Mouse (Mus musculus): ENCODE results near the gene Tsacc.
"Not testable (repeated sequence)": the region's sequence is repeated elsewhere in the genome, so short reads cannot be mapped to it uniquely, and the experiment has no call there.

Tsacc gene

GRCm38 (mm10) chr3:88296561-88297318, at the start of gene Tsacc, which contains the start of gene Cct3:
TSS of gene Tsacc (minus strand) at chr3:88296999.
TSS of gene Cct3 (plus strand) at chr3:88297116.
- peak; percentile 99 to 100 for DNase-seq (ENCODE audit: low spot score in 2 of 2)

GRCm38 (mm10) chr3:88339006-88339405, 42.2 kb upstream of the Tsacc start:
- DNase-seq (ENCODE audit: low spot score in 2 of 2), result no peak

GRCm38 (mm10) chr3:88338316-88338715, 41.5 kb upstream of the Tsacc start:
- DNase-seq (ENCODE audit: low spot score in 2 of 2), result no peak

GRCm38 (mm10) chr3:88337367-88338020, 40.7 kb upstream of the Tsacc start:
- no peak for DNase-seq (ENCODE audit: low spot score in 2 of 2)

GRCm38 (mm10) chr3:88336058-88337013, 39.5 kb upstream of the Tsacc start, which contains the start of the genes Tmem79 and Smg5:
TSS of gene Tmem79 (minus strand) at chr3:88336148.
TSS of gene Smg5 (plus strand) at chr3:88336260.
- peak; percentile 96 to 97 for DNase-seq (ENCODE audit: low spot score in 2 of 2)

- peak in 1 of 2 experiments; percentile 35 for DNase-seq (ENCODE audit: low spot score in 2 of 2)
Measured at GRCm38 (mm10) chr3:88335436-88336053, 38.7 kb upstream of the Tsacc start.

- DNase-seq (ENCODE audit: low spot score in 2 of 2), result no peak
Measured at GRCm38 (mm10) chr3:88334902-88335435, 38.2 kb upstream of the Tsacc start.

GRCm38 (mm10) chr3:88334029-88334658, 37.3 kb upstream of the Tsacc start:
- no peak for DNase-seq (ENCODE audit: low spot score in 2 of 2)

- peak in 1 of 2 experiments; percentile 28 for DNase-seq (ENCODE audit: low spot score in 2 of 2)
Measured at GRCm38 (mm10) chr3:88331282-88331681, 34.5 kb upstream of the Tsacc start.

GRCm38 (mm10) chr3:88328956-88329355, 32.2 kb upstream of the Tsacc start:
- no peak for DNase-seq (ENCODE audit: low spot score in 2 of 2)

- peak; percentile 68 to 73 for DNase-seq (ENCODE audit: low spot score in 2 of 2)
Measured at GRCm38 (mm10) chr3:88324951-88325405, 28.2 kb upstream of the Tsacc start, which contains the start of gene Glmp. TSS of gene Glmp (plus strand) at chr3:88325023.

- DNase-seq (ENCODE audit: low spot score in 2 of 2), result no peak
Measured at GRCm38 (mm10) chr3:88299172-88299571, 2.4 kb upstream of the Tsacc start.

- DNase-seq (ENCODE audit: low spot score in 2 of 2), result no peak
Measured at GRCm38 (mm10) chr3:88297321-88297851, 587 bp upstream of the Tsacc start.

GRCm38 (mm10) chr3:88296110-88296560, 664 bp downstream of the Tsacc start:
- DNase-seq (ENCODE audit: low spot score in 2 of 2), result no peak

GRCm38 (mm10) chr3:88295272-88295671, 1.5 kb downstream of the Tsacc start:
- not testable (repeated sequence) for DNase-seq (ENCODE audit: low spot score in 2 of 2)

GRCm38 (mm10) chr3:88291970-88292369, 4.8 kb downstream of the Tsacc start:
- DNase-seq (ENCODE audit: low spot score in 2 of 2), result peak in 1 of 2 experiments; percentile 3

GRCm38 (mm10) chr3:88288133-88288713, 8.6 kb downstream of the Tsacc start:
- not testable (repeated sequence) for DNase-seq (ENCODE audit: low spot score in 2 of 2)

GRCm38 (mm10) chr3:88287110-88287509, 9.7 kb downstream of the Tsacc start, which contains the start of gene Gm38392:
TSS of gene Gm38392 (minus strand) at chr3:88287210.
- no peak for DNase-seq (ENCODE audit: low spot score in 2 of 2)

- not testable (repeated sequence) for DNase-seq (ENCODE audit: low spot score in 2 of 2)
Measured at GRCm38 (mm10) chr3:88285565-88285895, 11.3 kb downstream of the Tsacc start.
